Mouse (Mus musculus) MEL-GATA-1-ER (cell line): ENCODE measurements at regions not wholly inside any gene's neighbourhood (a gene's known extent, or its start where the extent isn't known, plus 50 kb on each side); places are given as distances from the start of the nearest gene placed in this dataset.
A peak's percentile ranks its signal among the peaks of the same experiment; 100 is the strongest.

Experiments used
- DNase-seq: peaks from one replicate; pipeline ENCODE4 v3.0.0-alpha.2; 2012; ENCODE audit warnings: low read depth; ENCODE audit errors: extremely low read depth

DNA sequence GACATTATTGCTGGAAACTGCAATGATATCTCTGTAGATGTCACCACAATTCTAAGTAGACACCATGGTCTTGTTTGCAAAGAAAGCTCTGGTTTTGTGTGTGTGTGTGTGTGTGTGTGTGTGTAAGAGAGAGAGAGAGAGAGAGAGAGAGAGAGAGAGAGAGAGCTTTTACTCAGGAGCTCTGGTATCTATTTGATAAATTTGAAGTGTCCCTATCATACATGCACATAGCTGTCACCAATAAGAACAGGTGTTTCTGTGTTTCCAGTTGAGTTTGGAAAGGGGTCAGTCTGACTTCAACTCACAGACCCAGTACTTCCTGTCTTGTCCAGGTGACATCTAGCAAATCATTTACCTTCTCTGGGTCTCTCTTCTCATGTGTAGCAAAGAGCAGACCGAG is 169.7 kb upstream of the Serpine2 start:
- DNase-seq, result no peak

DNA sequence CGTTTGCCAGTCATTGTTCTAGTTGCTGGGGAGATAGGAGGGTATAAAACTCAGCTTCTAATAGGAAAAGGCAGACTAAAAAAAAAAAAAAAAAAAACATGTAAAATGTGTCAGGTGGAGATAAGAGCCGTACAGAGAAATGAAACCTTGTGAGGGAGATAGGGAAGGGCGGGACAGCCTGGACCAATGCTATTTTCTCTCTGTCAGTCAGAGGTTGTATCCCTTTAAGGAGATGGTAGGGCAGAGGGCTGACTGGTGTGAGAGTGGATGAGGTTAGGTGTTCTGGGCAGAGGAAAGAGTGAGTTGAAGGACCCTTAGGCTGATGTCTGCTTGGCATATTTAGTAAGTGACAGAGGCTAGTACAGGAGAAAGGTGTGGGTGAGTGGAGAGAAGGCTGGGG is 169.2 kb upstream of the Serpine2 start:
- DNase-seq, result peak; percentile 78

DNA sequence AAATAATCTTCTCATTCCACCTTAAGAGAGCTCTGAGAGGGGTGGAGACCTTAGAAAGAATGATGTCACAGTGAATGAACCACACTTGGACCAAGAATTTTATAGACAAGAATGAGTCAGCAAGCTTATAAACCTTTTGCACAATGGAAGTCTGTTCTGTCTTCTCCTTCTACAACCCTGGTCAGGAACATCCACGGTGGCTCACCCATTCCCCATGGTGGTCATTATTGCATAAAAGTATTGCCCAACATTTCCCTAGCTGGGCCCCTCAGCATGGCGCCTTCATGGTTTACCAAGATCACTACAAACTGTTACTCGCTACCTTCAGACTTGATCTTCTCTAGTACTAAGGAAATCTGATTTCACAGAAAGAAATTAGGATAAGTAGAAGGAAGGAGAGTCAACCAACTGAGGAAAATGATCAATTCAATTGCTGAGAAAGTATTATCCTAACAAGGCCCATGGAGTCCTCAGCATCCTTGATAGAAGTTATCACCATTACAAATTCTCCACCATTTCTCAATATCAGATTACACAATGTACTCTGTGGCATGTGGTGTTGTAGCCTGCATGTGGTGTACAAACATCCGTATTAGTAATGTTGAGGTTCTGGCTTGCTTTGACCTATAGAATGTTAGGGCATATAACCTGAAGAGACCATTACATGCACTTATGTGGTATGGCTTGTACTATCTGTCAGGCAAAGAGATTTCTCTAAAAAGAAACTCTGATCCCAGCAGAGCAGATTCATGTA is 165.1 kb upstream of the Serpine2 start:
- DNase-seq, result no peak

DNA sequence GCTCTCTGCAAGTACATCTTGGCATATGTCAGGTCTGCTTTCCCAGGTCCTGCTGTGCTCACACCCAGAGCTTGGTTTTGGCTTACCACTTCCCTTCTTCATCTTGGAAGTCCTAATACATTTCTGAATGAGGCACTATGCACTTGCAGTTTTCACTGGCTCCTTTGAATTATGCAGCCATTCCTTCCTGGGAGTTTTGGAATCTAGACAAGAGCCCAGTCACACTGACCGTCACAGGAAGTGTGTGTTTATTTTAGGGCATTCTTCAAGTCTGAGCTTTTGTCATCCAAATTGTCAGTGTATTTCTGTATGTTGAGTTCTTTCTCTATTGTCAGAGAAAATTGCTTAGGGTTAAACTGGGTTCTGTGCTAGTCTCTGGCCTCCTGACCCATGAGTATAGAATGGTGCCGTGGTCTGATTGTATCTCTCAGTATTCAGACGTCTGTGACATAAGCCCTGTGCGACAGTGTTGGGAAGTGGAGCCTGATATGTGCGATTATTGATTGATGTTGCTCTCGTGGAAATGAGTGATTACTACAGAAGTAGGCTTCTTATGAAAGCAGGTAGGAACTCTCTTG is 162.6 kb upstream of the Serpine2 start:
- DNase-seq, result no peak

DNA sequence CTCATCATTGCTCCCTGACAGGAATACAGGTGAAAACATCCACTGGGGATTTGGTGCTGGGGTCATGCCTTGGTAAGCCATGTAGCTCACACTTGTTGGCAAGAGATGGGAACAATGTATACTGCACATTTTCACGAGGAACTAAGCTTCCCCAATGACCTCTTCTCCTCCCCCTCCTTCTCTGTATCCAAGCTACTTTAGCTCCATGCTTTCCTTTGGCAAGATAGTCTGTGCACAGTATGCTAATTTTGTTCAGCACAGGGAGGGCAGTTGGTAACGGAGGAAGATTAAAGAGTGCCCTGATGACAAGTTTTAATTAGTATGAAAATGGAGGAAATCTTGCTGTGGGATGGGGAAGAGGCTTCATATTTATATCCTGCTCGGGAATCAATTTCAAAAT is 160.9 kb upstream of the Serpine2 start:
- DNase-seq, result no peak

DNA sequence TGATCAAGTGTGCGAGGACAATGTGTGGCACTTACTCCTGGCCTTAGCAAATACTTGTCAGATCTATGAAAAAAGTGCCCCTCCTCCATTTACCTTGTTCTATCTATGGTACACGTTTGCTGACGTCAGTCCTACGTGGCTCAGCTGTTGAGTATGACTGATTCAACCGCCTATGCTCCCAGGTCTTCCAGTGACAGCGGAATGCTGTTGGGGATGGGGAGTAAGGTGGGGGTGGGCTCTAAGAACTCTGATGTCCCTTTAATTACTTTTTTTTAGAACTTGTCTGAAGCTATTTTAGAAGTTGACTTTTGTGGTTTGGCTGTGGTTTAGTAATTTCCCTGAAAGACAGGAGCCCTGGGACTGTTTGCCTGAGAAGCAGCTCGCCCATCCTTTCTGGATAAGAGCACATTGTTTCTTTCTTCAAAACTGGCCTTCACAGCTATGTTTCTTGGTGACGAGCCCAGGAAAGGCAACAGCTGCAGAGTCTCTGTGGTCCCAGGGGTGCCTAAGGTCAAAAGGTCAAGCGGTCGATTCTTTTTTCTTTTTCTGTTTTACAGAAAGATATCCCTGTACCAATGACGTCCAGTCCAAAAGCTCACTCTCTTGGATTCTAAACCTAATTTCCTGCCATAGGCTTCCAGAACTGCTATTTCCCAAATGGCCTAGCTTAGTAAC is 157.5 kb upstream of the Serpine2 start:
- DNase-seq, result no peak

DNA sequence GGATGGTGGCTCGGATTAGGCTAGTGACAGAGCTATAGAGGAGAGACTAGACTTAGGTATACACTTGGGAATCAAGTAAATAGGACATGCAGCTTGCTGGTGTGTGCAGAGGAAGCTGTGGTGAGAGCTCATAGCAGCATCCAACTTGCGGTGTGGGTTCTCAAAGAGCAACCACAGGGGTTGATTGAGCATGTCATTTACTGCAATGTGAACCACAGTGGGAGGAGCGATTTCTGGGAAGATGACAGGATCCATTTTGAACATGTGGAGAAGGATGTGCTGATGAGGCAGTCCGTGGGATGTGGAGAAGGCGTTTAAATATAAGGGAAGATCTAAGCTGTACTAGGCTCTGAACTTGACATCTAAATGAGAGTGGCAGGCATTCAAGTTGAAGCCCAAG is 154.5 kb upstream of the Serpine2 start:
- no peak for DNase-seq

DNA sequence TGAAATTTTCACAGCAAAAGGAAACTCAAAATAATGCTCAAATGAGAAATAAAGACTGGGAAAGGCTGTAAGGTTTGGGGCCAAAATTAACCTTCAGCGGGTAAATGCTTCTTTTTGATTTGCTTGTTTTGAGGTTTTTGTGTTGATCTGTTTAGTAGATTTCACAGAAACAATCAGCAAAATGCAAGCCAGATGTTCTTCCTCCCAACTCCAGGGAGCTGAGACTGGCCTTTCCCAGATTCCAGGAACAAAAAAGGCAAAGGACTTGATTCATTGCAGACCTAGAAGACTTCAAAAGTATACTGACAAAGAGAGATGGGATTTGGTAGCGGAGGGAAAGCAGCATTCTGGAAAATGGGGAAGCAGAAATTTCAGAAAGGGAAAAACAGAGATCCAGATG is 153.6 kb upstream of the Serpine2 start:
- no peak for DNase-seq

DNA sequence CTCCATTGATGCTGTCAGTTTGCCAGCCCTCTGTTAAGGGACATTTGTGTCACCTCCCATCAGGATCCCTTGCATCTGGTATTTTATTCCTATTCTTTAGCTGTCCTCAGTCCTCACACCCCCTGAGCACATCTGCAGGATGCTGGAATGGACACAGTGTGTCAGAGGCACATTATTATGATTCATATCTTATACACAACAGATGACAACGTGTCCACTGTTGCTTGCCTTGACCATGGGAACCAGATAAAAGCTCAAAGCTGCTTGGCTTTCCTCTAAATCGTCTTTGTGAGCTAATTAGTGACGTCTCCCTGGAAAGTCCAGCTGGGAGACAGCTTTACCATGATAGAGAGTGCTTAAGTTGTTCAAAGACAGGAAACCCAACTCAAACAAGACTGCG is 149.7 kb upstream of the Serpine2 start:
- no peak for DNase-seq

GRCm38 (mm10) chr1:79999081-79999480 is 138.1 kb upstream of the Serpine2 start:
- no peak for DNase-seq

DNA sequence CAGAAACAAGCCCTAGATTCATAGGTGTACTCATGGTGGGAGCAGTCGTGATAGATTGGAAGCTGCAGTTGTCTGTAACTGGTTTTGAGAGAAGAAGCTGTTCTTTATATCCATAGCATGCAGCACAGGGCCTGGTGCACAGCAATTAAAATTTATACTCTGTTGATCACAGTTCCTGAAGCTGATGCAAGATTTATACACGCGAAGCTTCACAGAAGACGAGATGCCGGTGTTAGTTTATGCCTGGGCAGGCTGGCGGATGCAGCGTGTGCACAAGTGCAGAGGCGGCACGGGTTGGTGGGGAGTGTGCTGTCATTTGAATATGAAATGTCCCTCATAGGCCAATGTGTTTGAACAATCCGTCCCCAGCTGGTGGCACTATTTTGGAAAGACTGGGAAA is 136.9 kb upstream of the Serpine2 start:
- DNase-seq, result no peak

- DNase-seq, result no peak
Measured at GRCm38 (mm10) chr1:79997456-79997855, 136.5 kb upstream of the Serpine2 start.

DNA sequence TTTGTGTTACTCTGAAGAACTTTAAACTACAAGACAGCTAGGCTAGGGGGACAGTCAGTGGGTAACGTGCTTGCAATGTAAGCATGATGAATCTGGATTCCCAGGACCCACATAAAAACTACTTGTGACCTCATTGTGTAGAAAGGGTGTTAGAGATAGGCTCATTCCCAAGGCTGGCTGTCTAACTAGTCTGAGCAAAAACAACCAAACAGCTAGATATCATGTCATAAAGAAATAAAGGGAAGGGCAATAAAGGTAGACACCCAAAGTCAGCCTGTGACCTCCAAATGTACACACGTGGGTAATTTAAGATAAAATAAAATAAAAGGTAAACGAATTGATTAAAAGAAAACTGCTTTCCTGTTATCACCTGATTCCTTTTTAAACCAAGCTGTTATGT is 123.7 kb upstream of the Serpine2 start:
- DNase-seq, result no peak

DNA sequence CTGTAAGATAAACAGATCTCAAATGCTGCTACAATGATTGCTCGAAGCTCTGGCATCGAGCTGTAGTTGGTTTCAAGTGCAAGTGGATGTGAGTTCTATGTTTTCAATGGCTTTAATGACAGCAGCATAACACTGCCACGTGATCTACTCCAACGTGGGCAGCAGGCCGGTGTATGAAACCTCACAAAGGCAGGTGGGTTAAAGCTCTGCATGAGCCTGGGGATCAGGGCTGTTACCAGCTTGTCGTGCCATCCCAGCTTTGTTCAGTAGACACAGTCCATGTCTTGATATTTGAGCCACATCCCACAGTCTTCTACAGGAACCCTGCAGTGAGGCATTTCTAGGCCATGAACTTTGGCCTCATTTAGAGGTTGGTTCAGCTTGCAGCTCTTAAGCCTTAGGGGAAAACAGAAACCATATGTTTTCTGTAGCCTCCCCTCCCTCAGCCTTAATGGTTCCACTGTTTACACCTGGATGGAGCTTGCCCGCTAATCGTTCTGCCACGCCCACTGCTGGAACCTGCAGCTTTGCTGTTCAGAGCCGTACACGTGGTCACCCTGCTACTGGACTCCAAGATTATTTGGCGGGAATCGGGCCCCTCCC is 121.8 kb upstream of the Serpine2 start:
- DNase-seq, result no peak

GRCm38 (mm10) chr1:79979863-79980262 is 118.9 kb upstream of the Serpine2 start:
- DNase-seq, result no peak

DNA sequence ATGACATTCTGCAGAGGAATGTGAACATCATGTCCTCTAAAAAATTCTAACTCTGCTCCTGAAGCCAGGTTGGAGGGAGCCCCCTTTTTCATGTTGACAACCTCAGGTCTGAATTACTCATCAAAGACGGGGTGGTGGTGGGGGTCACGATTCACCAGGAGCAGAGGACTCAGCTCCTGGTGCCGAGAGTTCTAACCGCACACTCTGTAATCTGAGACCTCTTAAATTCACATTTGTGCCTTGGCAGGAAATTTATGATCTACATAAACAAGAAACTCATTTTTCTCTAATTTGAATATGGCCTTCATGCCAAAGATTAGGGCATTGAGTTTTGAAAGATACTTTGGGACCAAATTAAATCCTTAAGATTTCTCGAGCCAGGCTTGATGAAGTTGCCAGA is 117.2 kb upstream of the Serpine2 start:
- no peak for DNase-seq

GRCm38 (mm10) chr1:79956121-79956520 is 95.1 kb upstream of the Serpine2 start:
- no peak for DNase-seq

GRCm38 (mm10) chr1:79944231-79944630 is 83.3 kb upstream of the Serpine2 start:
- no peak for DNase-seq

DNA sequence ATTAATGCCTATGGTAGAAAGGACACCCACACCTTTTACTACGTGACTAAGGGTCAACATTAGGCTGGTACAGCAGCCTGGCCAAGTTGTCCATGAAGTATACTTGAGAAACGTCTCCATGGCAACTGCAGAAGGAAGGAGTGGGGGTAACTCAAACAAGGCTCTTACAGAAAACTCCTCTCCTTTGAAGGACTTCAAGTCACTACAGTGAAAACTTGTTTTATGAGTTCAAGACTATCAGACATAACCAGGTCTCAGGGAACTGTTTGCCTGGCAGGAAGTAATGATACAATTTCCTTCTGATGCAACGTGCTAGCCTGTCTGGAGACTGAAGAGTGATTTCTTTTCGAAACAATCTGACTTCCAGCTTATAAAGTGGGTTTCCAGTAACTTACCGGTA is 71.5 kb upstream of the Serpine2 start:
- no peak for DNase-seq

DNA sequence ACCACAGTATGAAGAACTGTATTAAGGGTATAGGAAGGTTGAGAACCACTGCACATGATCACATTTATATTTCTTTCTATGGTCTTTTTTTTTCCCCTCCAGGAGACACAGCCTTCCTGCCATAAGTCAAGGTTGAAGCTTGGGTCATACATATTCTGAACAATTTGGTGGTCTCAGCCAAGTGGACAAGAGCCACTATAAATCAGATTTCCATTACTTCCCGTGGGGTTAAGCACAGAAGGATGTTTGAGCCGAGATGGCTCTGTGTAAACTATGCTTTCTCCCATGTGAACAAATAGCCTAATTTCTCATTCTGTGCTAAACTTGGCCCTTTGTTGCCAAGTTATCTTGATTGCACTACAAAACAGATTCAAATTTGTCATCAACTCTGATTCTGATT is 66.8 kb upstream of the Serpine2 start:
- no peak for DNase-seq

DNA sequence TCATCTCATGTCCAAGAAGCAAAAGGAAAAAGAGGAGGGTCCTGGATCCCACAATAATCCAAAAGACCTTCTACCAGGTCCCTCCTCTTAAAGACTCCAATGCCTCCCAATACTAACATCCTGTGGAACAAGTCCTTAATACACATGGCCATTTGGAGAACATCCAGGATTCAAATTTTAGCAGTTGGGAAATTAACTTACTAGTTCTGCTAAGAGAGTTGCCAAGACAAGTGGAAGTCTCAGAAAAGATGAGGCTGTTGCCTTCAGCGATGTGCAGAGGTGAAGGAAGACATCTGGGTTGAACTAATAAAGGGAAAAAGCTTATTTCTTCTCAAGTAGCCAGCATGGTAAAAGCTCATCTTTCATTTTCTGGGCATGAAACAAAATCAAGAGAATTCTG is 64.8 kb upstream of the Serpine2 start:
- no peak for DNase-seq

DNA sequence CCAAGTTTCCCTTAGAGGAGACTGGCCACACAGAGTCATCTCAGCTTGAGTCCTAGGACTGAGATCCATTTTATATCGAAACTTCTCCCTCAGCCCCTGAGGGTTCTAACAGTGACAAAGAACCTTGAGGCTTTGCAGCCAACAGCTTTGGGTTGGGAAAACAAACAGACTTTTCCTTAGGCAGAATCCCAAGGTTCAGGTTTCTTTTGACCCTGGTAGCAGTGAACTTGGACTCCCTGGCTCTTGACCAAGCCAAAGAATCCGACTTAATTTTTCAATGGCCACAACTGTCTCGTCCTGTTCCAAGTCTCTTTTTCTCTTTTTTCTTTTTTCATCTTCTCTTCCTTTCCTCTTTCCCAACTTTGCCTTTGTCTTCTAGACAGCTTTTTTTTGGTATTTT is 60.9 kb upstream of the Serpine2 start:
- no peak for DNase-seq
